Mouse (Mus musculus): ENCODE data around the gene D630023F18Rik. TPM values are rescaled to one million over a fixed set of nuclear protein-coding genes. Genes with fewer than 3 reads are reported as not detected.

Gene D630023F18Rik
- total and polyA plus RNA-seq, 2 experiments, result 0.17 TPM; not detected in 1

GRCm38 (mm10) chr1:65118150-65118913 lies 4.7 kb downstream of the D630023F18Rik start:
- H3K27me3 ChIP-seq (ENCODE audit: control insufficient read depth, insufficient read depth, low read length), result no peaks in the 10 kb centered on the region
- peak; percentile 81 for DNase-seq (ENCODE audit: extremely low read depth, low read depth, low spot score)
- H3K27ac ChIP-seq (replicated peaks; ENCODE audit: insufficient read depth, low read depth, low read length), result peak overlapping the region; percentile 49; the same call in 1 of the 2 replicates

GRCm38 (mm10) chr1:65113536-65114172 lies 9.4 kb downstream of the D630023F18Rik start:
- no peaks in the 10 kb centered on the region for H3K79me2 ChIP-seq (ENCODE audit: control insufficient read depth, insufficient read depth, low read length)
- no peaks in the 10 kb centered on the region for H3K27me3 ChIP-seq (ENCODE audit: control insufficient read depth, insufficient read depth, low read length)
- TF ChIP-seq CTCF (IDR thresholded peaks at IDR 0.05; ENCODE audit: low read depth, low read length) (no peak), POLR2A (IDR thresholded peaks at IDR 0.05; ENCODE audit: extremely low read depth, insufficient read depth, low read length) (no peak)
- H3K4me3 ChIP-seq (ENCODE audit: insufficient read depth, low read depth, low read length), result no peak overlapping the region
- 86% methylated on average over 5 of the region's 5 CpGs for WGBS
- DNase-seq (ENCODE audit: extremely low read depth, low read depth, low spot score), result peak; percentile 66
- H3K9ac ChIP-seq (ENCODE audit: low read depth, low read length), result no peak overlapping the region
- no peak overlapping the region for H3K27ac ChIP-seq (replicated peaks; ENCODE audit: insufficient read depth, low read depth, low read length)
- H3K36me3 ChIP-seq (ENCODE audit: control insufficient read depth, insufficient read depth, low read length), result no peaks in the 10 kb centered on the region
- H3K4me1 ChIP-seq (ENCODE audit: control insufficient read depth, insufficient read depth, low read length), result peaks cover 13% of the 10 kb centered on the region

More at GRCm38 (mm10) chr1:65118150-65118913, 4.7 kb downstream of the D630023F18Rik start:
- TF ChIP-seq CTCF (IDR thresholded peaks at IDR 0.05; ENCODE audit: low read depth, low read length) (no peak), POLR2A (IDR thresholded peaks at IDR 0.05; ENCODE audit: extremely low read depth, insufficient read depth, low read length) (no peak)
- H3K4me3 ChIP-seq (ENCODE audit: insufficient read depth, low read depth, low read length), result no peak overlapping the region
- 41% methylated on average over 8 of the region's 8 CpGs for WGBS
- H3K4me1 ChIP-seq (ENCODE audit: control insufficient read depth, insufficient read depth, low read length), result peaks cover 16% of the 10 kb centered on the region
- no peak overlapping the region for H3K9ac ChIP-seq (ENCODE audit: low read depth, low read length)
- no peaks in the 10 kb centered on the region for H3K36me3 ChIP-seq (ENCODE audit: control insufficient read depth, insufficient read depth, low read length)
- H3K79me2 ChIP-seq (ENCODE audit: control insufficient read depth, insufficient read depth, low read length), result no peaks in the 10 kb centered on the region

- Histone ChIP-seq H3K27ac (replicated peaks; ENCODE audit: insufficient read depth, low read depth, low read length) (peak overlapping the region; percentile 85), H3K27me3 (ENCODE audit: control insufficient read depth, insufficient read depth, low read length) (no peaks in the 10 kb centered on the region), H3K4me3 (ENCODE audit: insufficient read depth, low read depth, low read length) (peak overlapping the region; percentile 33), H3K4me1 (ENCODE audit: control insufficient read depth, insufficient read depth, low read length) (peaks cover 5% of the 10 kb centered on the region; the same call in 1 of the 2 replicates), H3K79me2 (ENCODE audit: control insufficient read depth, insufficient read depth, low read length) (no peaks in the 10 kb centered on the region), H3K36me3 (ENCODE audit: control insufficient read depth, insufficient read depth, low read length) (no peaks in the 10 kb centered on the region), H3K9ac (ENCODE audit: low read depth, low read length) (peak overlapping the region; percentile 64)
- 8% methylated on average over 14 of the region's 14 CpGs for WGBS
- TF ChIP-seq CTCF (IDR thresholded peaks at IDR 0.05; ENCODE audit: low read depth, low read length) (no peak), POLR2A (IDR thresholded peaks at IDR 0.05; ENCODE audit: extremely low read depth, insufficient read depth, low read length) (no peak)
- peak; percentile 78 for DNase-seq (ENCODE audit: extremely low read depth, low read depth, low spot score)
Observed at GRCm38 (mm10) chr1:65112807-65113196, 10.2 kb downstream of the D630023F18Rik start.

GRCm38 (mm10) chr1:65112031-65112806 lies 10.8 kb downstream of the D630023F18Rik start:
- 2% methylated on average over 8 of the region's 8 CpGs for whole genome bisulfite sequencing
- Histone ChIP-seq H3K27me3 (ENCODE audit: control insufficient read depth, insufficient read depth, low read length) (no peaks in the 10 kb centered on the region), H3K9ac (ENCODE audit: low read depth, low read length) (peak overlapping the region; percentile 64), H3K79me2 (ENCODE audit: control insufficient read depth, insufficient read depth, low read length) (no peaks in the 10 kb centered on the region), H3K27ac (replicated peaks; ENCODE audit: insufficient read depth, low read depth, low read length) (peak overlapping the region; percentile 85), H3K36me3 (ENCODE audit: control insufficient read depth, insufficient read depth, low read length) (no peaks in the 10 kb centered on the region), H3K4me3 (ENCODE audit: insufficient read depth, low read depth, low read length) (peak overlapping the region; percentile 35; the same call in 1 of the 2 replicates), H3K4me1 (ENCODE audit: control insufficient read depth, insufficient read depth, low read length) (peaks cover 5% of the 10 kb centered on the region; the same call in 1 of the 2 replicates)
- TF ChIP-seq CTCF (IDR thresholded peaks at IDR 0.05; ENCODE audit: low read depth, low read length) (peak; percentile 71), POLR2A (IDR thresholded peaks at IDR 0.05; ENCODE audit: extremely low read depth, insufficient read depth, low read length) (no peak)
- peak; percentile 83 for DNase-seq (ENCODE audit: extremely low read depth, low read depth, low spot score)

- 78% methylated on average over 25 of the region's 25 CpGs for WGBS
- no peaks in the 10 kb centered on the region for H3K27me3 ChIP-seq (ENCODE audit: control insufficient read depth, insufficient read depth, low read length)
- no peak overlapping the region for H3K27ac ChIP-seq (replicated peaks; ENCODE audit: insufficient read depth, low read depth, low read length)
- no peaks in the 10 kb centered on the region for H3K79me2 ChIP-seq (ENCODE audit: control insufficient read depth, insufficient read depth, low read length)
- no peak for TF ChIP-seq CTCF (IDR thresholded peaks at IDR 0.05; ENCODE audit: low read depth, low read length)
- no peak for TF ChIP-seq POLR2A (IDR thresholded peaks at IDR 0.05; ENCODE audit: extremely low read depth, insufficient read depth, low read length)
- no peak for DNase-seq (ENCODE audit: extremely low read depth, low read depth, low spot score)
- H3K9ac ChIP-seq (ENCODE audit: low read depth, low read length), result no peak overlapping the region
- no peak overlapping the region for H3K4me3 ChIP-seq (ENCODE audit: insufficient read depth, low read depth, low read length)
- H3K36me3 ChIP-seq (ENCODE audit: control insufficient read depth, insufficient read depth, low read length), result no peaks in the 10 kb centered on the region
- peaks cover 5% of the 10 kb centered on the region; the same call in 1 of the 2 replicates for H3K4me1 ChIP-seq (ENCODE audit: control insufficient read depth, insufficient read depth, low read length)
Observed at GRCm38 (mm10) chr1:65109756-65110435, 13.1 kb downstream of the D630023F18Rik start.

Measured in liver, adult 2 months (tissue).